Comparison of ENCODE assay signal across 9 mouse cellular contexts in the genomic region with DNA sequence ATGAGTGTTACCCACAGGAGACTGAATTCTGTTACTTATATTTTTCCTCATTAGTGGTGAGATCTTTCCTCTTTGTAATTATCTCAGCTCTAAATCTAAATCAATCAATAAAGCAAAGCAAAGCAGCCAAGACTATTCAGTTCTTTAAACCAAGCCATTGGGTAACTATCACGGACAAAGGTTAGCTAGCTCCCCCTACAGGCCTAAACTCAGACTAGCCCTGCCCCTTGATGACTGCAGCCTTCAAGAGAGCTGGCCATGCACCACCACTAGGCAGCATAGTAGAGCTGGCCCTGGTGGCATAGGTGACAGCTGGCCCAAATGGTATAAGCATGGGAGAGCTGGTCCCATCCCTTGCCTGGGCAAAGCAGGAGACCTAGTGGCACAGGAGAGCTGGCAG. TPM values are rescaled to one million over a fixed set of nuclear protein-coding genes. Genes with fewer than 3 reads are reported as not detected.
DNase-seq lines count a peak whose midpoint lies in the region; ATAC-seq and TF ChIP-seq lines count a peak whose summit lies in the region.
"Had no signal": no experiment of that assay in that cellular context is flagged by ENCODE, and none has a peak within 500 bp of the region (broad histone marks: within the 10 kb centered on the region; RNA-seq: fewer than 3 reads in every experiment).

No protein-coding gene starts in this region.

- no peaks in the 10 kb centered on the region for H3K36me3 ChIP-seq in spleen, adult 2 months (ENCODE audit: control insufficient read depth, insufficient read depth, low read length)
- 0 out of 2 replicates have a peak, but pooled peaks cover 2% of the 10 kb centered on the region for H3K36me3 ChIP-seq in embryonic facial prominence, embryonic 14.5 days (ENCODE audit: control insufficient read depth, insufficient read depth, low read length)
- H3K36me3 ChIP-seq: heart, embryonic 15.5 days had no signal

- ATAC-seq in embryonic facial prominence, embryonic 14.5 days (ENCODE audit: low read depth) = no peak

- no peak overlapping the region for H3K27ac ChIP-seq in spleen, adult 2 months (ENCODE audit: insufficient read depth, low read length)
- H3K27ac ChIP-seq in embryonic facial prominence, embryonic 14.5 days (replicated peaks; ENCODE audit: low read depth, low read length) = no peak overlapping the region
- peak overlapping the region; percentile 59 for H3K27ac ChIP-seq in layer of hippocampus, adult 2 months
- H3K27ac ChIP-seq: heart, embryonic 15.5 days; neural tube, embryonic 13.5 days had no signal

- H3K27me3 ChIP-seq in spleen, adult 2 months (ENCODE audit: control insufficient read depth, insufficient read depth, low read length) = no peaks in the 10 kb centered on the region
- H3K27me3 ChIP-seq in embryonic facial prominence, embryonic 14.5 days (replicated peaks; ENCODE audit: control insufficient read depth, insufficient read depth, low read length) = no peaks in the 10 kb centered on the region
- H3K27me3 ChIP-seq: heart, embryonic 15.5 days; neural tube, embryonic 13.5 days had no signal

- no peak overlapping the region for H3K4me3 ChIP-seq in spleen, adult 2 months (ENCODE audit: extremely low read depth, insufficient read depth, insufficient read length)
- no peak overlapping the region for H3K4me3 ChIP-seq in embryonic facial prominence, embryonic 14.5 days (ENCODE audit: low read depth, low read length)
- no peak overlapping the region for H3K4me3 ChIP-seq in layer of hippocampus, adult 2 months
- H3K4me3 ChIP-seq: heart, embryonic 15.5 days; neural tube, embryonic 13.5 days had no signal

- DNase-seq in spleen, adult 2 months (ENCODE audit: low read depth in 1 of 2, low spot score in 2 of 2) = peak in 1 of 2 experiments; percentile 3
- DNase-seq in spleen, postnatal 14 days (ENCODE audit: low spot score in 2 of 2) = no peak
- DNase-seq in adrenal gland, postnatal 10 days = peak; percentile 78
- DNase-seq in embryonic facial prominence, embryonic 14.5 days (ENCODE audit: low spot score) = peak; percentile 7
- peak; percentile 53 to 71 for DNase-seq in layer of hippocampus, adult 2 months (ENCODE audit: low spot score in 2 of 2)
- peak; percentile 56 for DNase-seq in lung, postnatal 14 days
- DNase-seq in thymus, postnatal 0 days (ENCODE audit: low spot score) = peak; percentile 74

- TF ChIP-seq CTCF in spleen, adult 2 months (IDR thresholded peaks at IDR 0.05; ENCODE audit: extremely low read depth, insufficient read depth, insufficient read length, insufficient replicate concordance) = peak; percentile 29; the same call in 1 of the 2 replicates
- peak; percentile 86 for TF ChIP-seq CTCF in layer of hippocampus, adult 2 months (conservative IDR thresholded peaks at IDR 0.05)

- no peak for TF ChIP-seq POLR2A in spleen, adult 2 months (IDR thresholded peaks at IDR 0.05; ENCODE audit: low read depth, low read length)

- WGBS in spleen, adult 2 months = 12% methylated on average over 1 of the region's 1 CpGs
- 11% methylated on average over 1 of the region's 1 CpGs for WGBS in embryonic facial prominence, embryonic 14.5 days

- H3K9me3 ChIP-seq in embryonic facial prominence, embryonic 14.5 days (ENCODE audit: control insufficient read depth, low read length) = no peaks in the 10 kb centered on the region
- H3K9me3 ChIP-seq: heart, embryonic 15.5 days; neural tube, embryonic 13.5 days had no signal

- H3K9ac ChIP-seq in embryonic facial prominence, embryonic 14.5 days (ENCODE audit: low read depth, low read length) = no peak overlapping the region
- H3K9ac ChIP-seq: heart, embryonic 15.5 days; neural tube, embryonic 13.5 days had no signal

- H3K4me2 ChIP-seq in embryonic facial prominence, embryonic 14.5 days (ENCODE audit: low read depth, low read length) = no peak overlapping the region
- H3K4me2 ChIP-seq: heart, embryonic 15.5 days; neural tube, embryonic 13.5 days had no signal

- H3K4me1 ChIP-seq in spleen, adult 2 months (ENCODE audit: control insufficient read depth, insufficient read depth, insufficient read length) = no peaks in the 10 kb centered on the region
- no peaks in the 10 kb centered on the region for H3K4me1 ChIP-seq in embryonic facial prominence, embryonic 14.5 days (ENCODE audit: control insufficient read depth, insufficient read depth, low read length)
- H3K4me1 ChIP-seq: heart, embryonic 15.5 days; neural tube, embryonic 13.5 days had no signal

RNA-seq across cellular contexts. Expression of a gene that starts 16.3 kb away (rescaled TPM):
- not detected in 2 replicates for polyA plus RNA-seq in spleen, adult 2 months (2012; rRNA removed)
- total RNA-seq in adrenal gland, postnatal 10 days (2021) = 1 to 10 TPM; 2.3 to 2.6 TPM
- 1.4 and 2.3 TPM in 2 replicates for polyA plus RNA-seq in embryonic facial prominence, embryonic 14.5 days (2014; fragmentation: Nextera tagmentation; extraction: Ambion mirVana)
- total RNA-seq in layer of hippocampus, adult 2 months (2021) = 10 to 100 TPM; 10.7 to 18.0 TPM
- 0.49 and 0.57 TPM in 2 replicates for polyA plus RNA-seq in thymus, postnatal 0 days (2015; fragmentation: Nextera tagmentation; extraction: Ambion mirVana)

RNA-seq across cellular contexts. Expression of a gene that starts 18.1 kb away (rescaled TPM):
- 0.07 and 0.11 TPM in 2 replicates for polyA plus RNA-seq in spleen, adult 2 months (2012; rRNA removed)
- total RNA-seq in adrenal gland, postnatal 10 days (2021) = not detected
- polyA plus RNA-seq in embryonic facial prominence, embryonic 14.5 days (2014; fragmentation: Nextera tagmentation; extraction: Ambion mirVana) = 0.35 and 0.69 TPM in 2 replicates
- not detected for total RNA-seq in layer of hippocampus, adult 2 months (2021)
- 0.61 and 0.84 TPM in 2 replicates for polyA plus RNA-seq in thymus, postnatal 0 days (2015; fragmentation: Nextera tagmentation; extraction: Ambion mirVana)

RNA-seq across cellular contexts. Expression of a gene that starts 29.1 kb away (rescaled TPM):
- polyA plus RNA-seq in spleen, adult 2 months (2012; rRNA removed) = 1.1 and 1.5 TPM in 2 replicates
- 10 to 100 TPM; 14.7 to 35.6 TPM for total RNA-seq in adrenal gland, postnatal 10 days (2021)
- 7.6 and 12.9 TPM in 2 replicates for polyA plus RNA-seq in embryonic facial prominence, embryonic 14.5 days (2014; fragmentation: Nextera tagmentation; extraction: Ambion mirVana)
- 1 to 10 TPM; 1.1 to 1.4 TPM for total RNA-seq in layer of hippocampus, adult 2 months (2021)
- polyA plus RNA-seq in thymus, postnatal 0 days (2015; fragmentation: Nextera tagmentation; extraction: Ambion mirVana) = 3.6 and 4.0 TPM in 2 replicates
- polyA plus RNA-seq: neural tube, embryonic 13.5 days had no signal

RNA-seq across cellular contexts. Expression of a gene that starts 39.6 kb away (rescaled TPM):
- polyA plus RNA-seq in spleen, adult 2 months (2012; rRNA removed) = 0.25 TPM in 1 of 2 replicates, not detected in the other
- total RNA-seq in adrenal gland, postnatal 10 days (2021) = under 1 TPM; 0.76 to 0.90 TPM
- 0.88 and 3.6 TPM in 2 replicates for polyA plus RNA-seq in embryonic facial prominence, embryonic 14.5 days (2014; fragmentation: Nextera tagmentation; extraction: Ambion mirVana)
- not detected for total RNA-seq in layer of hippocampus, adult 2 months (2021)
- 2.0 and 2.2 TPM in 2 replicates for polyA plus RNA-seq in thymus, postnatal 0 days (2015; fragmentation: Nextera tagmentation; extraction: Ambion mirVana)
- polyA plus RNA-seq: heart, embryonic 15.5 days; neural tube, embryonic 13.5 days had no signal

RNA-seq across cellular contexts. Expression of a gene that starts 41.9 kb away (rescaled TPM):
- not detected in 2 replicates for polyA plus RNA-seq in spleen, adult 2 months (2012; rRNA removed)
- total RNA-seq in adrenal gland, postnatal 10 days (2021) = under 1 TPM in 1 of 2 experiments, not detected in 1; 0.24 TPM
- not detected in 2 replicates for polyA plus RNA-seq in embryonic facial prominence, embryonic 14.5 days (2014; fragmentation: Nextera tagmentation; extraction: Ambion mirVana)
- total RNA-seq in layer of hippocampus, adult 2 months (2021) = not detected
- not detected in 2 replicates for polyA plus RNA-seq in thymus, postnatal 0 days (2015; fragmentation: Nextera tagmentation; extraction: Ambion mirVana)
- polyA plus RNA-seq: heart, embryonic 15.5 days; neural tube, embryonic 13.5 days had no signal

Comparison
In these comparisons a context has a peak if more than half of its experiments do, and no peak if none do; other contexts are left out.
1. DNase-seq: peak in adrenal gland, postnatal 10 days (single experiment), embryonic facial prominence, embryonic 14.5 days (single experiment), layer of hippocampus, adult 2 months (2 of 2), lung, postnatal 14 days (single experiment) and thymus, postnatal 0 days (single experiment); none in spleen, postnatal 14 days (0 of 2).